Mouse (Mus musculus): ENCODE results near the gene Ephb1.

- TF ChIP-seq POU5F1 (IDR thresholded peaks at IDR 0.05; ENCODE audit: borderline replicate concordance, low read length), result no peak
- TF ChIP-seq CTCF (conservative IDR thresholded peaks at IDR 0.05; ENCODE audit: low read length), result no peak
- TF ChIP-seq NANOG (IDR thresholded peaks at IDR 0.05; ENCODE audit: borderline replicate concordance, low read length), result no peak
Observed at GRCm38 (mm10) chr9:101986910-101987309, 367.6 kb downstream of the Ephb1 start.

All from E14TG2a.4 (cell line).